Mouse (Mus musculus) C2C12 (cell line): ENCODE data around the gene Kcnj11.

Experiments used
- CTCF ChIP-seq: IDR thresholded peaks from one replicate; pipeline ENCODE4 v1.5.1; 2011; ENCODE audit not compliant: control insufficient read depth, insufficient read depth, insufficient read length
- MAX ChIP-seq: IDR thresholded peaks from one replicate; pipeline ENCODE4 v1.6.1; 2011; ENCODE audit warnings: mild to moderate bottlenecking, control low read depth
- MYOD1 ChIP-seq: IDR thresholded peaks from one replicate; pipeline ENCODE4 v1.6.1; 2011; ENCODE audit warnings: low read depth; ENCODE audit not compliant: control insufficient read depth, insufficient read length
- MYOG ChIP-seq: IDR thresholded peaks from one replicate; pipeline ENCODE4 v1.6.1; 2011; ENCODE audit not compliant: control insufficient read depth, insufficient read length; ENCODE audit errors: extremely low read depth
- USF1 ChIP-seq: IDR thresholded peaks from one replicate; pipeline ENCODE4 v1.6.1; 2011; ENCODE audit warnings: low read depth, mild to moderate bottlenecking, control low read depth, moderate library complexity

GRCm38 (mm10) chr7:46144061-46144460 is 43.5 kb upstream of the Kcnj11 start:
- TF ChIP-seq CTCF (no peak), MYOD1 (no peak), MAX (no peak), USF1 (no peak), MYOG (no peak)
